Mouse (Mus musculus) right cerebral cortex, postnatal 14 days (tissue): ENCODE measurements around the gene Gm17490.
A peak's percentile ranks its signal among the peaks of the same experiment; 100 is the strongest.

ENCODE experiments used
- DNase-seq: peaks from one replicate; pipeline ENCODE4 v3.0.0; 2022

Gene Gm17490

DNA sequence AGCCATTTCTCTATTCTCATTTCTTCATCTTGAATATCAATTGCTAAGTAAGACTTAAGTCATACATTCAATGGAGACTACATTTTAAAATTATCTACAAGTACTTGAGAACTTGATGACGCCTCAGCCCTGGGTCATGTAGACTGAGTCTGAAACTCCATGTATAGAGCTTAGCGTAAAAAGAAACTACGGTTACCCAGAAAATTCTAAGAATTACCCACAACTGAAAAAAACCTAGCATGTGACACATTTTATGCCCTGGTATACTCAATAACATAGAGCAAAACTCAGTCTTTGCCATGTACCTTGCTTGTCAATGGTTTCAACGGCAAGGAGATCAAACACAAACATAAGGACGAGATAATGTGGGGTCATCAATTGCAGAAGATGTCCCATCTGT, at the start of gene Gm17490:
Gene Gm17490, minus strand, starts transcription at position 375 of the 400 bp plus-strand sequence.
- no peak for DNase-seq

DNA sequence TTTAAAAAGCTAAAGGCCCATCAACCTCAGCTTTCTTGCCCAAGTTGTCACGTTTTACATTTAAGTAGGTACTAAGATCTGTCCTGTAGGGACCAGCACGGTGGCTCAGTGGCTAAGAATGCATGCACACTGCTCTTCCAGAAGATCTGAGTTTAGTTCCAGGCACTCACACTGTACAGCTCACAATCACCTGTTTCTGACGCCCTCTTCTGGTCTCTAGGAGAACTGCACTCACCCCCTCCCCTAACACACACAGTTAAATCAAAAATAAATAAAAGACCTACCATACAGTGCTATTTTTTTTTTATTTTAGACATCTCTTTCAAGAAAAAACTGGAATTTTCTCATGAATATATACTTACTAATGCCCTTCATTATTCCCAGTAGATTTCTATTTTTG, 46.1 kb upstream of the Gm17490 start:
- no peak for DNase-seq

DNA sequence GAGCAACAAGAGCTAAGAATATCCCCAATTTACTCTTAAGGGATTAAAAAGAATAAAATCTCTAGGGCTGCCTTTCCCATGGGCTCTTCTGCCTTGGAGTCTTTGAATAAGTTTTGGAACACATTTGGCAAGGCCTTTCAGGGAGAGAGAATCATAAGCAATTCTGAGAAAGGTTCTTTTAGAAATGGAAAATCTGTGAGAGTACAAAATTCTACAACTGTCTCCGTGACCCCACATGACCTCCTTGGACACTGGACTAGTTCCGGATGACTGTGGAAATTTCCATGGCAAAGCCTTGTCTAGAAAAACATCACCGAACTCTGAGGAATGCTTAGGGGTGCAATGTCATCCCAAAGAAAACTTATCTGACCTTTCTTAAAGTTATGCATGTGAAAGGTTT, 39.3 kb upstream of the Gm17490 start:
- DNase-seq = no peak

DNA sequence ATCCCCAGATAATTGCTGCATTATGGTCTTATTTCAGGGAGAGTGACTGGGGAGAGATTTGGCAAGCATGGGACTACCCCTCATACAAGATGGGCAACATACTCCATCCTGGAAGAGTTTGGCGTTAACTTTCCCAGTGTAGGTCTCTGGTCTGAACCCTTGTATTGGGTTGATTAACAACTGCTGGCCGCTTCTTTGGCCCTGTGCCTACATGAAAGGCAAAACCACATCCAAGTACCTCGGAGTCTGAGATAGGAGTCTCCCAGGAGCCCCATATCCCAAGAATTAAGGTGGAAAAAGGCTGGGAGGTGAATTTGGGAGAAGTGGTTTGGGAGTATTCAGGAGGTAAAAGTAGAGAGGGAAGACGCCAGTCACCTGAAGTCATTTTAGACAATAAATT, 38.7 kb upstream of the Gm17490 start:
- DNase-seq = no peak

- DNase-seq = peak; percentile 65
Observed at GRCm38 (mm10) chr2:11664367-11664766, 38.3 kb upstream of the Gm17490 start.

GRCm38 (mm10) chr2:11663961-11664360, 37.9 kb upstream of the Gm17490 start:
- peak; percentile 90 for DNase-seq

- DNase-seq = no peak
Observed at GRCm38 (mm10) chr2:11662907-11663230, 36.8 kb upstream of the Gm17490 start.

DNA sequence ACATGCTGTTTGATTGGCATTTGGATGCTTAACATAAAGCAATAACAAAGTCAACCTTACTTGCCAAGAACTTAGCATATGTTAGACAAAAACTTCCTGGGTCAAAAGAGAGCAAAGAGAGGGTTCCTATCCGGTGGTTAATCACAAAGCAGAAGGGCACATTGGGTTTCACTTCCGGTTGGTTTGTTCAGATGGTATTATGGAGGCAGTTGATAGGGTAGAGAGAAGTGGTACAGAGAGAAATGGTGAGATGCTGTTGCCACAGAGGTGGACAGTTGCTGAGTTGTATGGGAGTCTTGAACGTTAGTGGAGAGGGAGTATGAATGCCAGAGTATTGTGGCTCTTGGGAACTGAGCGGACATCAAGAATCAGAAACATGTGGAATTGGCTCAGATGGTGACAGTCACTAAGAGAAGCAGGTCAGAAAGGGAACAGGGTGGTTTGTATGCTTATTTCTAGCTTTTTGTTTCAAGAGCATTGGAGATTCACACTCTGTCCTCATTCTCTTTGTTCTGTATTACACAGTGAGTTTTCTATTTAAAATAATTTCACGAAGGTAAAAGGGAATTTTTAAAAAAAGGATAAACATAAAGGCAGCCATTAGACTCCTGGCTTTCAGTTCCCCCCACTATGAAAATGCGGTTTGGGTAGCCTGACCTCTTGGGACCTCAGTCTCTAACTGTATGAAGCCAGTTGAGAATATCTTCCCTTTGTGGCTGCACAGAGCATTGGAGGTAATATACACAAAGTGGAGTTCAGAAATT, 36.3 kb upstream of the Gm17490 start:
- DNase-seq = no peak

- no peak for DNase-seq
Observed at GRCm38 (mm10) chr2:11659263-11659662, 33.2 kb upstream of the Gm17490 start.

- DNase-seq = no peak
Observed at GRCm38 (mm10) chr2:11657581-11657980, 31.5 kb upstream of the Gm17490 start.

DNA sequence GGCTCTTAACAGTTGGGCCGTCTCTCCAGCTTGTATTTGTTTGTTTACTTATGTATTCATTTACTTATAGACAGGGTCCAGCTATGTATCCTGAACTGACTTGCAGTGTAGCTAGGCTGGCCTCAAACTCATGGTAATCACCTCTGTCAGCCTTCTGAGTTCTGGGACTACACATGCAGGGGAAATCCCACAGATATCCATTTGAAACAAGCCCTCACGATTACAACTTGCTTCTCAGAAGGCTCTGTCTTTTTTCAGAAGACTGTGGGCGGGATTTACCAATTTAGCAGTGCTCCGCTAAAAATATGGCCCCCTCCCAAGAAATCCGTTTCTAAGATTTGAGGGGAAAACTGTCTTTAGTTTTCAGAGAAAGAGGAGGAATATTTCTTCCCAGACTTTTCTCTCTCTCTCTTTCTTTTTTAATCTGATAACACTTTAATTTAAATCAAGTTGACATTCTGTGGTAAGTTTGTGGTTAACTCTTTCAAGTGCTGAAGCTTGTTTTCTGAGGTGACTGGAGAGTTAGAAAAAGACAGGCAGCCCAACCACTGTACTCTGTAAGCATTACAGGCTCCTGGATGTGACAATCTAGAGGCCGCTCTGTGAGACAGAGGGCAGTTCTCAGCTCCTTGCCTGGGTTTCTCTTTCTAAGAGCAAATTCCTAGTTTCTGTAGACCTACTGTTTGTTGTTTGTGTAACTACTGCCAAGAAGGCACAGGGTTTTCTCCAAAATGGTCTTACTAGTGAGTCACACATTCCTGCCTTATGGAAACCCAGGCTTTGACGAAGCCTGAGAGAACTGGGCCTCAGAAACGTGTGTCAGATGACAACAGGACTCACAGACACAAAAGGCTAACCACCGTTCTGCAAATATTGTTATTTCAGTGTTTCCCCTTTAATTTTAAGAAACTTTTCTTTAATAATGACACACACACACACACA, 29.2 kb upstream of the Gm17490 start:
- DNase-seq = no peak

DNA sequence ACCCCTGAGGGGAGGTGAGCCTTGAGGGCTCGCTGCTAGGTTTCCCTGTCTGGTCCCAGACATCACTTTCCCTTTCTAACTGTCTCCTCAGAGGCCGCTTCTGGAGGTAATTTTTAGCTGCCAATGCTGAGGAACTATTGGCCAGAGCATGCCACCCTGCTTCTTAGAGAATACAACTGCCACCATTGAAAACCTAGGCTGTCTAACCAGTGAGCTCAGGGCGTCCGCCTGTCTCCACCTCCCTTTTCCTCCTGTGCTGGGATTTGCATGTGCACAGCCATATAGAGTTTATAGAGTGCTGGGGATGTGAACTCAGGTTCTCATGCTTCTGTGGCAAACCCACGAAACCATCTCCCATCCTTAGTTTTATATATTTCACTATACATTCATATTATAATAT, 27.7 kb upstream of the Gm17490 start:
- DNase-seq = no peak

- DNase-seq = no peak
Observed at GRCm38 (mm10) chr2:11653330-11653729, 27.3 kb upstream of the Gm17490 start.

DNA sequence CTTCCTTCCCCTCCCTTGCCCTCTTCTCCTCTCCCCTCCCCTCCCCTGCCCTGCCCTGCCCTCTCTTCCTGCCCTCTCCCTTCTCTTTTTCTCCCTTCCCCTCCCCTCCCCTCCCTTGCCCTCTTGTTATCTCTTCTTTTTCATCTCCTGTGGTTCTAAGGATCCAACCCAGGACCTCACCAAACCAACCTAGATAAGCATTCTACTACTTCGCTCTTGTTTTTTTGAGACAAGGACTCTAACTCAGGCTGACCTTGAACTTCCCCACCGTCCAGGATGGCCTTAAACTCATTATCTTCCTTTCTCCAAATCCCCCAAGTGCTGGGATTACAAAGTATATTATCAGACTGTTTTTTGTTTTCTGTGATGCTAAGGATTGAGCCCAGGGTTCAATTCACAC, 26.7 kb upstream of the Gm17490 start:
- no peak for DNase-seq

GRCm38 (mm10) chr2:11652196-11652595, 26.1 kb upstream of the Gm17490 start:
- DNase-seq = no peak

DNA sequence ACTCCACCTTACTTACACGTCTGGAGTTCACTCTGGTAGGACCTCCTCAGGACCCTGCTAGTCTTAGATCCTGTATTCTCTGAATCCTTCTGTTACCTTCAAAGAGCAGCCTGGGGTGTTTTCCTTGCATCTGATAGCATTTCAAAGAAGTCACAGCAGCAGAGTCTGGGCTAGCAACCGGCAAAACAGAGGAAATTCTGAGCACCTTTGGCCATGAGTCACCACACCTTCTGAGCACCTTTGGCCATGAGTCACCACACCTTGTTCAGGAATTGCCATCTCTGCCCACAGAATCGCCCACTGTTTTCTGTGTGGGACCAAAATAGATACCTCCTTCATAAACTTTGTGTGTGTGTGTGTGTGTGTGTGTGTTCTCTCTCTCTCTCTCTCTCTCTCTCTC, 25.4 kb upstream of the Gm17490 start:
- no peak for DNase-seq

GRCm38 (mm10) chr2:11645297-11645696, 19.2 kb upstream of the Gm17490 start:
- DNase-seq = no peak

- DNase-seq = no peak
Observed at GRCm38 (mm10) chr2:11644057-11644456, 18.0 kb upstream of the Gm17490 start.

DNA sequence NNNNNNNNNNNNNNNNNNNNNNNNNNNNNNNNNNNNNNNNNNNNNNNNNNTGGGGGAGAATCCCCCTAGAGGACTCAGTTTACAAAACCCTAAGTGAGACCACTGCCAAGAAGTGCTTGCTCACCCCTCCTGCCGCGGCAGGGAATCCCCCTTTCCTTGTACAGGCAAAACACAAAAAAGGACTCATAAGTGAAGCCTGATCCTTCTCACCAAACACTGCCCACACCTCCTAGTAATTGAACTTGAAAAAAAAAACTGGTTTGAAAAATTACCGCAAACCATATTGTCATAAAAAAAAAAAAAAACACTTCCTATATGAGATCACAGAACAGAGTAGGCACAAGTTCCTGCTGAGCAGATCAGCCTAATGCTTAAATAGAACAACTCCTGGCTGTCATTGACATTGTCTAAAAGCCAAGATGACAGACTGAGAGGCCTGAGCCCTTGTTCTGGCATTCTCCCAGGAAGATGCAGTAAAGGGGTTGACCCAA, 16.4 kb upstream of the Gm17490 start, which contains the start of gene Il2ra:
Gene Il2ra, plus strand, starts transcription at position 357 of the 491 bp plus-strand sequence.
- no peak for DNase-seq

GRCm38 (mm10) chr2:11637115-11637514, 11.1 kb upstream of the Gm17490 start:
- DNase-seq = no peak

DNA sequence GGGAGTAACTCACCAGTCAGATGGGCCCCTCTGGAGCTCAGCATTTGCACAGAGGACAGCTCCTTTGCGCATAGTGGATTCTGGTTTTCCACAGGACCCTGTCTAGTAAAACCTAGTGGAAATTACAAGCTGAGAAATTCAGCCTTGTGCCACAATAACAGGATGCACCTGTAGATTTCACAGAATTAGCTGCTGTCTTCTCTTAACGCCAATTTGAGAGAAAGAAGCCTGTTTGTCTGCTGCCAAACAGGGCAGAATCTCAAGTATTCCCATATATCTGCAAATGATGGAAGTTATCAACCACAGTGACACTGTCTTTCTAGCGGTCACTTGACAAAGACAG, 10.0 kb upstream of the Gm17490 start:
- no peak for DNase-seq

GRCm38 (mm10) chr2:11635471-11636137, 9.5 kb upstream of the Gm17490 start:
- DNase-seq = no peak

DNA sequence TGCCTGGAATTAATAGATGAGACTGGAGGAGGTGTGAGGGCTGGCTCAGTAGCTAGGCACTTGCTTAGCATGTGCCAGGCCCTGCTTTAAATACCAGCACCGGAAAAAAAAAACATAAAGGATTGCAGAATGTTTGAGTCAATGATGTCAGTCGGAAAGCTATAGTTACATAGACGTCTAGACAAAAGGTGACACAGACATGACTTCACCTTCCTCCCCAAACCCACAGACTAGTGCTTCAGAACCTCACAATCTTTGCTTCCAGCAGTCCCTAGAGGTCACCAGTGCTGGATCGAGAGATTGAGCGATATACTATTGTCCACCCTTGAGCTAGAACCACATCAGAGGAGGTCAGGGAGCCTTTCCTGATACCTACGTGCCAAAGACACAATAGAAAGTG, 9.0 kb upstream of the Gm17490 start:
- DNase-seq = no peak
